Comparison of ENCODE assay signal across 1 mouse cellular context in the genomic region with DNA sequence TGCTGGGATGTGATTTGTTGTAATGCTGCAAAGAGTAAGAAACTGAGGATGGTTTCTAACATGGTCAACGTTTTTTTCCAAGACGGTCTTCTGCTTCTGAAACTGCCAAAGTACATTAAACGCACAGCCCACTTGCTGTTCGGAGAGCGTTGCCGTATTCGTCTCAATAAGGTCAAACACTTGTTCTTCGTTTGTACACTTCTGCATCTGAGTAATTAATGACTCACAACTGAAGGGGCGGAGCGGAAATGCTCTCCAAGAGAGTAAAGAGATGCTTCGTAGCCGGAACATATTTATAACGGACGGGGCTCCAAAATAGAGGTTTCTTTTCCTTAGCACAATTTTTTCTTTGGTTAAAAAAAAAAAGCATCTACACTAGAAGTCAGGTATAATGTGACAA.
TF ChIP-seq lines count a peak whose summit lies in the region.

No protein-coding gene starts in this region.

TF ChIP-seq in myocyte, 11 proteins besides CTCF, POLR2A, EP300 and RAD21 (continued from another document):
- no peak for TF ChIP-seq E2F4 (IDR thresholded peaks at IDR 0.05; ENCODE audit: insufficient read depth)
- no peak for TF ChIP-seq TCF12 (IDR thresholded peaks at IDR 0.05; ENCODE audit: insufficient read depth, poor library complexity, severe bottlenecking)
